Mouse (Mus musculus): Measurements from ENCODE around the gene Lmntd1. TPM values are rescaled to one million over a fixed set of nuclear protein-coding genes. Genes with fewer than 3 reads are reported as not detected.

The Lmntd1 gene
- polyA plus RNA-seq, 1 experiment from 2014 or later = 17.7 TPM

GRCm38 (mm10) chr6:145652986-145653385, 38.9 kb upstream of the Lmntd1 start:
- Histone ChIP-seq H3K36me3 (ENCODE audit: control insufficient read depth, insufficient read depth, low read length) (no peaks in the 10 kb centered on the region), H3K4me2 (ENCODE audit: low read length) (no peak overlapping the region), H3K4me1 (ENCODE audit: control insufficient read depth in 2 of 2, insufficient read depth in 2 of 2, low read length in 2 of 2) (no peaks in the 10 kb centered on the region), H3K9ac (ENCODE audit: low read length) (no peak overlapping the region), H3K27ac (replicated peaks in 1 of 2; ENCODE audit: control insufficient read depth in 1 of 2, insufficient read depth in 1 of 2, low read depth in 2 of 2, low read length in 2 of 2) (no peak overlapping the region), H3K9me3 (ENCODE audit: control insufficient read depth, low read length) (peaks cover 10% of the 10 kb centered on the region; the same call in 1 of the 2 replicates), H3K27me3 (ENCODE audit: control insufficient read depth, insufficient read depth, low read length) (no peaks in the 10 kb centered on the region), H3K4me3 (ENCODE audit: control insufficient read depth in 1 of 2, insufficient read depth in 1 of 2, low read depth in 1 of 2, low read length in 2 of 2) (no peak overlapping the region)
- ATAC-seq (ENCODE audit: insufficient number of reproducible peaks, insufficient read depth, low FRiP score, low read depth) = no peak
- 76% methylated on average over 5 of the region's 5 CpGs for WGBS

- peaks cover 10% of the 10 kb centered on the region; the same call in 1 of the 2 replicates for H3K9me3 ChIP-seq (ENCODE audit: control insufficient read depth, low read length)
- H3K9ac ChIP-seq (ENCODE audit: low read length) = no peak overlapping the region
- no peak for ATAC-seq (ENCODE audit: insufficient number of reproducible peaks, insufficient read depth, low FRiP score, low read depth)
- H3K27me3 ChIP-seq (ENCODE audit: control insufficient read depth, insufficient read depth, low read length) = no peaks in the 10 kb centered on the region
- no peaks in the 10 kb centered on the region for H3K36me3 ChIP-seq (ENCODE audit: control insufficient read depth, insufficient read depth, low read length)
- no peak overlapping the region for H3K4me2 ChIP-seq (ENCODE audit: low read length)
- H3K4me1 ChIP-seq (ENCODE audit: control insufficient read depth in 2 of 2, insufficient read depth in 2 of 2, low read length in 2 of 2) = no peaks in the 10 kb centered on the region
- 27% methylated on average over 2 of the region's 2 CpGs for WGBS
- no peak overlapping the region for H3K27ac ChIP-seq (replicated peaks in 1 of 2; ENCODE audit: control insufficient read depth in 1 of 2, insufficient read depth in 1 of 2, low read depth in 2 of 2, low read length in 2 of 2)
- H3K4me3 ChIP-seq (ENCODE audit: control insufficient read depth in 1 of 2, insufficient read depth in 1 of 2, low read depth in 1 of 2, low read length in 2 of 2) = no peak overlapping the region
Observed at GRCm38 (mm10) chr6:145651976-145652375, 37.9 kb upstream of the Lmntd1 start.

- no peak overlapping the region for H3K4me3 ChIP-seq (ENCODE audit: control insufficient read depth in 1 of 2, insufficient read depth in 1 of 2, low read depth in 1 of 2, low read length in 2 of 2)
- no peaks in the 10 kb centered on the region for H3K27me3 ChIP-seq (ENCODE audit: control insufficient read depth, insufficient read depth, low read length)
- 63% methylated on average over 4 of the region's 4 CpGs for WGBS
- no peak overlapping the region for H3K4me2 ChIP-seq (ENCODE audit: low read length)
- H3K9ac ChIP-seq (ENCODE audit: low read length) = no peak overlapping the region
- peaks cover 3 to 4% of the 10 kb centered on the region in 2 experiments; a peak in 1 of 4 replicates for H3K4me1 ChIP-seq (ENCODE audit: control insufficient read depth in 2 of 2, insufficient read depth in 2 of 2, low read length in 2 of 2)
- 0 out of 2 replicates have a peak, but pooled peaks cover 3% of the 10 kb centered on the region for H3K9me3 ChIP-seq (ENCODE audit: control insufficient read depth, low read length)
- no peak for ATAC-seq (ENCODE audit: insufficient number of reproducible peaks, insufficient read depth, low FRiP score, low read depth)
- no peak overlapping the region for H3K27ac ChIP-seq (replicated peaks in 1 of 2; ENCODE audit: control insufficient read depth in 1 of 2, insufficient read depth in 1 of 2, low read depth in 2 of 2, low read length in 2 of 2)
- no peaks in the 10 kb centered on the region for H3K36me3 ChIP-seq (ENCODE audit: control insufficient read depth, insufficient read depth, low read length)
Observed at GRCm38 (mm10) chr6:145640971-145641506, 26.9 kb upstream of the Lmntd1 start.

- 38% methylated on average over 6 of the region's 6 CpGs for WGBS
Observed at GRCm38 (mm10) chr6:145638248-145638647, 24.1 kb upstream of the Lmntd1 start.

GRCm38 (mm10) chr6:145636682-145637081, 22.6 kb upstream of the Lmntd1 start:
- WGBS = 74% methylated on average over 4 of the region's 4 CpGs

More at GRCm38 (mm10) chr6:145638248-145638647, 24.1 kb upstream of the Lmntd1 start:
- H3K9ac ChIP-seq (ENCODE audit: low read length) = no peak overlapping the region
- ATAC-seq (ENCODE audit: insufficient number of reproducible peaks, insufficient read depth, low FRiP score, low read depth) = no peak
- H3K27ac ChIP-seq (replicated peaks in 1 of 2; ENCODE audit: control insufficient read depth in 1 of 2, insufficient read depth in 1 of 2, low read depth in 2 of 2, low read length in 2 of 2) = no peak overlapping the region
- 0 out of 2 replicates have a peak, but pooled peaks cover 3% of the 10 kb centered on the region for H3K9me3 ChIP-seq (ENCODE audit: control insufficient read depth, low read length)
- H3K4me3 ChIP-seq (ENCODE audit: control insufficient read depth in 1 of 2, insufficient read depth in 1 of 2, low read depth in 1 of 2, low read length in 2 of 2) = no peak overlapping the region
- no peaks in the 10 kb centered on the region for H3K27me3 ChIP-seq (ENCODE audit: control insufficient read depth, insufficient read depth, low read length)
- H3K36me3 ChIP-seq (ENCODE audit: control insufficient read depth, insufficient read depth, low read length) = no peaks in the 10 kb centered on the region
- H3K4me2 ChIP-seq (ENCODE audit: low read length) = no peak overlapping the region
- peaks cover 3 to 4% of the 10 kb centered on the region in 2 experiments; a peak in 1 of 4 replicates for H3K4me1 ChIP-seq (ENCODE audit: control insufficient read depth in 2 of 2, insufficient read depth in 2 of 2, low read length in 2 of 2)

GRCm38 (mm10) chr6:145634454-145634853, 20.3 kb upstream of the Lmntd1 start:
- Histone ChIP-seq H3K4me1 (ENCODE audit: control insufficient read depth in 2 of 2, insufficient read depth in 2 of 2, low read length in 2 of 2) (peaks cover 9 to 10% of the 10 kb centered on the region in 2 experiments), H3K36me3 (ENCODE audit: control insufficient read depth, insufficient read depth, low read length) (no peaks in the 10 kb centered on the region), H3K27ac (replicated peaks in 1 of 2; ENCODE audit: control insufficient read depth in 1 of 2, insufficient read depth in 1 of 2, low read depth in 2 of 2, low read length in 2 of 2) (no peak overlapping the region), H3K4me2 (ENCODE audit: low read length) (no peak overlapping the region), H3K4me3 (ENCODE audit: control insufficient read depth in 1 of 2, insufficient read depth in 1 of 2, low read depth in 1 of 2, low read length in 2 of 2) (no peak overlapping the region), H3K9ac (ENCODE audit: low read length) (no peak overlapping the region), H3K9me3 (ENCODE audit: control insufficient read depth, low read length) (no peaks in the 10 kb centered on the region), H3K27me3 (ENCODE audit: control insufficient read depth, insufficient read depth, low read length) (no peaks in the 10 kb centered on the region)
- ATAC-seq (ENCODE audit: insufficient number of reproducible peaks, insufficient read depth, low FRiP score, low read depth) = no peak
- 61% methylated on average over 2 of the region's 2 CpGs for WGBS

More at GRCm38 (mm10) chr6:145636682-145637081, 22.6 kb upstream of the Lmntd1 start:
- Histone ChIP-seq H3K9me3 (ENCODE audit: control insufficient read depth, low read length) (0 out of 2 replicates have a peak, but pooled peaks cover 3% of the 10 kb centered on the region), H3K27ac (replicated peaks in 1 of 2; ENCODE audit: control insufficient read depth in 1 of 2, insufficient read depth in 1 of 2, low read depth in 2 of 2, low read length in 2 of 2) (no peak overlapping the region), H3K4me1 (ENCODE audit: control insufficient read depth in 2 of 2, insufficient read depth in 2 of 2, low read length in 2 of 2) (peaks cover 3 to 4% of the 10 kb centered on the region in 2 experiments; a peak in 1 of 4 replicates), H3K36me3 (ENCODE audit: control insufficient read depth, insufficient read depth, low read length) (no peaks in the 10 kb centered on the region), H3K4me3 (ENCODE audit: control insufficient read depth in 1 of 2, insufficient read depth in 1 of 2, low read depth in 1 of 2, low read length in 2 of 2) (no peak overlapping the region), H3K4me2 (ENCODE audit: low read length) (no peak overlapping the region), H3K27me3 (ENCODE audit: control insufficient read depth, insufficient read depth, low read length) (no peaks in the 10 kb centered on the region), H3K9ac (ENCODE audit: low read length) (no peak overlapping the region)
- ATAC-seq (ENCODE audit: insufficient number of reproducible peaks, insufficient read depth, low FRiP score, low read depth) = no peak

GRCm38 (mm10) chr6:145630269-145630668, 16.1 kb upstream of the Lmntd1 start:
- no peak overlapping the region for H3K4me3 ChIP-seq (ENCODE audit: control insufficient read depth in 1 of 2, insufficient read depth in 1 of 2, low read depth in 1 of 2, low read length in 2 of 2)
- H3K9me3 ChIP-seq (ENCODE audit: control insufficient read depth, low read length) = no peaks in the 10 kb centered on the region
- no peak for ATAC-seq (ENCODE audit: insufficient number of reproducible peaks, insufficient read depth, low FRiP score, low read depth)
- H3K27me3 ChIP-seq (ENCODE audit: control insufficient read depth, insufficient read depth, low read length) = no peaks in the 10 kb centered on the region
- WGBS = 29% methylated on average over 6 of the region's 6 CpGs
- H3K36me3 ChIP-seq (ENCODE audit: control insufficient read depth, insufficient read depth, low read length) = no peaks in the 10 kb centered on the region
- peaks cover 5 to 7% of the 10 kb centered on the region in 2 experiments for H3K4me1 ChIP-seq (ENCODE audit: control insufficient read depth in 2 of 2, insufficient read depth in 2 of 2, low read length in 2 of 2)
- no peak overlapping the region for H3K9ac ChIP-seq (ENCODE audit: low read length)
- no peak overlapping the region for H3K4me2 ChIP-seq (ENCODE audit: low read length)
- 0 out of 4 replicates have a peak overlapping the region, but pooled peaks of 1 of the 2 experiments have one; percentile 6 for H3K27ac ChIP-seq (replicated peaks in 1 of 2; ENCODE audit: control insufficient read depth in 1 of 2, insufficient read depth in 1 of 2, low read depth in 2 of 2, low read length in 2 of 2)

- Histone ChIP-seq H3K27ac (replicated peaks in 1 of 2; ENCODE audit: control insufficient read depth in 1 of 2, insufficient read depth in 1 of 2, low read depth in 2 of 2, low read length in 2 of 2) (no peak overlapping the region), H3K4me3 (ENCODE audit: control insufficient read depth in 1 of 2, insufficient read depth in 1 of 2, low read depth in 1 of 2, low read length in 2 of 2) (no peak overlapping the region), H3K9me3 (ENCODE audit: control insufficient read depth, low read length) (no peaks in the 10 kb centered on the region), H3K36me3 (ENCODE audit: control insufficient read depth, insufficient read depth, low read length) (no peaks in the 10 kb centered on the region), H3K27me3 (ENCODE audit: control insufficient read depth, insufficient read depth, low read length) (no peaks in the 10 kb centered on the region), H3K4me1 (ENCODE audit: control insufficient read depth in 2 of 2, insufficient read depth in 2 of 2, low read length in 2 of 2) (peaks cover 0 to 2% of the 10 kb centered on the region in 2 experiments; a peak in 1 of 4 replicates), H3K4me2 (ENCODE audit: low read length) (no peak overlapping the region), H3K9ac (ENCODE audit: low read length) (no peak overlapping the region)
- no peak for ATAC-seq (ENCODE audit: insufficient number of reproducible peaks, insufficient read depth, low FRiP score, low read depth)
- 84% methylated on average over 4 of the region's 4 CpGs for WGBS
Observed at GRCm38 (mm10) chr6:145623141-145623540, 9.0 kb upstream of the Lmntd1 start.

Data from heart, embryonic 14.5 days (tissue).